Mouse (Mus musculus): ENCODE results near the gene Cavin4. TPM values are rescaled to one million over a fixed set of nuclear protein-coding genes. Genes with fewer than 3 reads are reported as not detected.

The Cavin4 gene
- total RNA-seq, 2 experiments from 2014 or later, result 96.1 to 134 TPM

DNA sequence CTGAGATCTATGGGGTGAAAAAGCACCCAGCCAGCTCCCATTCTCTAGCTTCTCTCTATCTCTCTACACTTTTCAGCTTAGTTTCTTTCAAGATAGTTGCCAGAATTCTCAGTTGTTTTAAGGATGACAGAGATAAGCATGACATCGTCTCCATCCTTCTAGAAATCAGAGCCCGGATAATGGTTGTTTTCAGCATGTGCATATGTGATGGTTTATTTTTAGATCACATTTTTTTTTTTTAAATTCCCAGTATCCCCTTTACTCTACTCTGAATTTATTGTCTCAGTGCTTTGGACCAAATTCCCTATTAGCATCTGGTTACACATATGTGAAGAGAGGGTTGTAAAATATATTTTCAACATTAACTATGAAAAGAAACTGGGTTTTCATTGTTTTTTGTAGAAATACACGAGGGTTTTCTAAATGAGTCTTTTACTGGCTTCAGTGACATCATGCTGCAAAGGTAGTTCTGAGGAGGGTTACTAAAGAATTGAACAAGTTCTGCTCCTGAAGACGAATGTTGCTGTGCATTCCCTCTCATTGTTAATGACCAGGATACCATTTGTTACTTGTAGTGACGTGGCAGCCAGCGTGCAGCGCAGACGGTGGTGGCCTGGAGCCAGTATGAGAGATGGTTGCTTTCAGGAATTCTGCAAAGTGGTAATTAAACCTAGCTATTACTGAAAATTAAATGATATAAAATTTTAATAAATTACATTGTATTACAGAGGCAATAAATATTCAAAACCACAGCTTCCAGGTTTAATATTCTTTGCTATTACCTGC lies 52.7 kb downstream of the Cavin4 start:
- intact Hi-C loops (cut with DNase I), result no loop called here
- DNase-seq, result no peak

- intact Hi-C loops (cut with DNase I), result no loop called here
- DNase-seq, result no peak
Measured at GRCm38 (mm10) chr4:48716817-48717216, 53.5 kb downstream of the Cavin4 start.

Other genes starting within 250 kb of the Cavin4 start
- 10 to 100 TPM in 1 of 2 experiments, 1 to 10 TPM in 1; 9.1 to 12.8 TPM for gene Tex10, start 190.1 kb upstream of the Cavin4 start, total RNA-seq (2021)
- 10 to 100 TPM; 14.6 to 16.3 TPM for gene Msantd3, start 123.6 kb upstream of the Cavin4 start, total RNA-seq (2021)
- gene Tmeff1, start 78.3 kb upstream of the Cavin4 start, total RNA-seq (2021), result 1 to 10 TPM in 1 of 2 experiments, under 1 TPM in 1; 0.57 to 1.2 TPM